In the genomic region with DNA sequence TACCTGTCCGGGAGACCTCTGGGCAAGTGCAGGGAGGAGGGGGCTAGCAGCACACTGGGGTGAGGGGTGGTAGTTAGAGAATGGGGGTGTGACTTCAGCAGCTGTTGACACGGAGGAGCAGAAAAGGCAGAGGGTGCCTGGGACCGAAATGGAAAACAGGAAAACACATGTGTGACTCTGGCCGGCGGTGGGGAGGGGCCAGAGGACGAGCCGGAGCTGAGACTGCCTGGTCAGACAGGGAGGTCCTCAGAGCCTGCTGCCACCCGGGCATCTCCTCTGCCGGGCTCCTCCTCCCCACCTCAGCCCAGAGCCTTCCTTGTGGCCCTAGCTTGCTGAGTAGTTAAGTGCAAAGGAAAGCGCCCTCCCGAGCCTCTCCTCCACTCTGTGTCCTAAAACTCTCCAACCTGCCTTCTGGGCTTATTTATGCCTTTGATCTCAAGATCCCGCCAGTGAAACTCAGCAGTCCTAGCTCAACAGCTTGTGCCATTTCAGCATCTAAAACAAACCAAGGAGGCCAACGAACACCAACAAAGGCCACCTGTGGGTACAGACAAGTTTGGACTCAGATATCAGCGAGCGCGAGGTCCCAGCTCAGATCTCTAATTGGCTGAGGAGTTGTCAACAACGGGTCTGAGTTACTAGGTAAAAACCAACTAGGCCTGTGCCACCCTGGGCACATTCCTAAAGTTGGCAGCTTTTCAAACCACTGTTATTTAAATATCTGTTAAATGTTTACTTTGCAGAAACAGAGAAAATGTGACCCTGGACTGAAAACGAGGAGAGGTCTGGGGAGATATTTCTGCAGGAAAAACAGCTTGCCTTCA, we compare ENCODE assay signal across 8 mouse cellular contexts. TPM values are rescaled to one million over a fixed set of nuclear protein-coding genes. Genes with fewer than 3 reads are reported as not detected.
DNase-seq lines count a peak whose midpoint lies in the region; ATAC-seq and TF ChIP-seq lines count a peak whose summit lies in the region.

No protein-coding gene starts in this region.

- 24% methylated on average over 18 of the region's 18 CpGs for WGBS in spleen, adult 2 months
- WGBS in forebrain, embryonic 14.5 days: 11% methylated on average over 18 of the region's 18 CpGs
- 8% methylated on average over 18 of the region's 18 CpGs for WGBS in lung, embryonic 15.5 days
- 8% methylated on average over 16 of the region's 18 CpGs for WGBS in stomach, postnatal 0 days

- no peak for TF ChIP-seq POLR2A in spleen, adult 2 months (IDR thresholded peaks at IDR 0.05; ENCODE audit: low read depth, low read length)

- TF ChIP-seq CTCF in spleen, adult 2 months (IDR thresholded peaks at IDR 0.05; ENCODE audit: extremely low read depth, insufficient read depth, insufficient read length, insufficient replicate concordance): no peak
- no peak for TF ChIP-seq CTCF in stomach, postnatal 0 days (IDR thresholded peaks at IDR 0.05; ENCODE audit: low read depth)

- peak overlapping the region; percentile 10 for H3K4me3 ChIP-seq in spleen, adult 2 months (ENCODE audit: extremely low read depth, insufficient read depth, insufficient read length)
- H3K4me3 ChIP-seq in forebrain, embryonic 14.5 days (ENCODE audit: low read depth, low read length): no peak overlapping the region
- H3K4me3 ChIP-seq in lung, embryonic 15.5 days: peak overlapping the region; percentile 25
- peak overlapping the region; percentile 17 for H3K4me3 ChIP-seq in stomach, postnatal 0 days (ENCODE audit: low read depth, low read length)

- ATAC-seq in forebrain, embryonic 14.5 days: peak; percentile 32; the same call in 1 of the 2 replicates
- peak; percentile 50 for ATAC-seq in lung, embryonic 15.5 days (ENCODE audit: borderline replicate concordance, extremely low read depth, low FRiP score, low TSS enrichment)
- no peak for ATAC-seq in stomach, postnatal 0 days (ENCODE audit: low FRiP score, low TSS enrichment)

- H3K9me3 ChIP-seq in forebrain, embryonic 14.5 days (replicated peaks; ENCODE audit: control insufficient read depth, low read length): no peaks in the 10 kb centered on the region
- no peaks in the 10 kb centered on the region for H3K9me3 ChIP-seq in lung, embryonic 15.5 days
- H3K9me3 ChIP-seq in stomach, postnatal 0 days (ENCODE audit: control insufficient read depth, low read length): no peaks in the 10 kb centered on the region

- peaks cover 10% of the 10 kb centered on the region; the same call in 1 of the 2 replicates for H3K4me1 ChIP-seq in spleen, adult 2 months (ENCODE audit: control insufficient read depth, insufficient read depth, insufficient read length)
- no peaks in the 10 kb centered on the region; the same call in 1 of the 2 replicates for H3K4me1 ChIP-seq in forebrain, embryonic 14.5 days (ENCODE audit: control insufficient read depth, insufficient read depth, low read length)
- peaks cover 60% of the 10 kb centered on the region for H3K4me1 ChIP-seq in lung, embryonic 15.5 days
- H3K4me1 ChIP-seq in stomach, postnatal 0 days (replicated peaks; ENCODE audit: control insufficient read depth, insufficient read depth): peaks cover 11% of the 10 kb centered on the region

- TF ChIP-seq EP300 in stomach, postnatal 0 days (optimal IDR thresholded peaks at IDR 0.05): no peak

- H3K4me2 ChIP-seq in forebrain, embryonic 14.5 days (ENCODE audit: low read length): no peak overlapping the region
- H3K4me2 ChIP-seq in lung, embryonic 15.5 days: peak overlapping the region; percentile 56
- H3K4me2 ChIP-seq in stomach, postnatal 0 days (replicated peaks; ENCODE audit: low read depth): peak overlapping the region; percentile 52

- DNase-seq in spleen, adult 2 months (ENCODE audit: low read depth in 1 of 2, low spot score in 2 of 2): no peak
- DNase-seq in spleen, postnatal 14 days (ENCODE audit: low spot score in 2 of 2): no peak
- DNase-seq in forebrain, embryonic 14.5 days (ENCODE audit: low spot score): no peak
- peak; percentile 69 to 78 for DNase-seq in kidney, adult 8-10 months
- DNase-seq in stomach, postnatal 0 days (ENCODE audit: low spot score): peak; percentile 46
- DNase-seq in layer of hippocampus, adult 11-12 months (ENCODE audit: low spot score): no peak
- DNase-seq in embryo, embryonic 9.5 days (ENCODE audit: extremely low spot score): no peak

- no peaks in the 10 kb centered on the region for H3K36me3 ChIP-seq in spleen, adult 2 months (ENCODE audit: control insufficient read depth, insufficient read depth, low read length)
- H3K36me3 ChIP-seq in forebrain, embryonic 14.5 days (ENCODE audit: control insufficient read depth, insufficient read depth, low read length): no peaks in the 10 kb centered on the region
- H3K36me3 ChIP-seq in lung, embryonic 15.5 days: no peaks in the 10 kb centered on the region
- H3K36me3 ChIP-seq in stomach, postnatal 0 days (ENCODE audit: control insufficient read depth, insufficient read depth, low read length): no peaks in the 10 kb centered on the region

- H3K27ac ChIP-seq in spleen, adult 2 months (ENCODE audit: insufficient read depth, low read length): 0 out of 2 replicates have a peak overlapping the region, but pooled peaks have one; percentile 2
- no peak overlapping the region for H3K27ac ChIP-seq in forebrain, embryonic 14.5 days (ENCODE audit: low read depth, low read length)
- H3K27ac ChIP-seq in lung, embryonic 15.5 days: peak overlapping the region; percentile 95
- peak overlapping the region; percentile 82 for H3K27ac ChIP-seq in stomach, postnatal 0 days (replicated peaks)

- H3K9ac ChIP-seq in forebrain, embryonic 14.5 days (ENCODE audit: low read length): no peak overlapping the region
- peak overlapping the region; percentile 34 for H3K9ac ChIP-seq in lung, embryonic 15.5 days
- peak overlapping the region; percentile 50 for H3K9ac ChIP-seq in stomach, postnatal 0 days (ENCODE audit: low read length)

- H3K27me3 ChIP-seq in spleen, adult 2 months (ENCODE audit: control insufficient read depth, insufficient read depth, low read length): no peaks in the 10 kb centered on the region
- peaks cover 8% of the 10 kb centered on the region; the same call in 1 of the 2 replicates for H3K27me3 ChIP-seq in forebrain, embryonic 14.5 days (replicated peaks; ENCODE audit: control insufficient read depth, insufficient read depth, low read length)
- no peaks in the 10 kb centered on the region for H3K27me3 ChIP-seq in lung, embryonic 15.5 days
- no peaks in the 10 kb centered on the region for H3K27me3 ChIP-seq in stomach, postnatal 0 days (ENCODE audit: control insufficient read depth, insufficient read depth, low read length)

RNA-seq across cellular contexts. Expression of a gene that starts 3.5 kb away (rescaled TPM):
- 24.6 and 31.2 TPM in 2 replicates for polyA plus RNA-seq in spleen, adult 2 months (2012; rRNA removed)
- 4.3 and 5.1 TPM in 2 replicates for polyA plus RNA-seq in forebrain, embryonic 14.5 days (2014; fragmentation: Nextera tagmentation; extraction: Ambion mirVana)
- polyA plus RNA-seq in lung, embryonic 15.5 days (2015; fragmentation: Nextera tagmentation; extraction: Ambion mirVana): 10.7 and 11.9 TPM in 2 replicates
- polyA plus RNA-seq in stomach, postnatal 0 days (2015; fragmentation: Nextera tagmentation; extraction: Ambion mirVana): 9.3 and 9.5 TPM in 2 replicates

RNA-seq across cellular contexts. Expression of a gene that starts 12.6 kb away (rescaled TPM):
- 221 and 393 TPM in 2 replicates for polyA plus RNA-seq in spleen, adult 2 months (2012; rRNA removed)
- 274 and 289 TPM in 2 replicates for polyA plus RNA-seq in forebrain, embryonic 14.5 days (2014; fragmentation: Nextera tagmentation; extraction: Ambion mirVana)
- polyA plus RNA-seq in lung, embryonic 15.5 days (2015; fragmentation: Nextera tagmentation; extraction: Ambion mirVana): 268 and 271 TPM in 2 replicates
- polyA plus RNA-seq in stomach, postnatal 0 days (2015; fragmentation: Nextera tagmentation; extraction: Ambion mirVana): 312 and 339 TPM in 2 replicates

RNA-seq across cellular contexts. Expression of a gene that starts 17.3 kb away (rescaled TPM):
- 42.0 and 63.2 TPM in 2 replicates for polyA plus RNA-seq in spleen, adult 2 months (2012; rRNA removed)
- polyA plus RNA-seq in forebrain, embryonic 14.5 days (2014; fragmentation: Nextera tagmentation; extraction: Ambion mirVana): 48.2 and 51.5 TPM in 2 replicates
- 180 and 182 TPM in 2 replicates for polyA plus RNA-seq in lung, embryonic 15.5 days (2015; fragmentation: Nextera tagmentation; extraction: Ambion mirVana)
- polyA plus RNA-seq in stomach, postnatal 0 days (2015; fragmentation: Nextera tagmentation; extraction: Ambion mirVana): 63.9 and 70.4 TPM in 2 replicates

RNA-seq across cellular contexts. Expression of a gene that starts 49.8 kb away (rescaled TPM):
- polyA plus RNA-seq in spleen, adult 2 months (2012; rRNA removed): 154 and 206 TPM in 2 replicates
- 19.2 and 21.0 TPM in 2 replicates for polyA plus RNA-seq in forebrain, embryonic 14.5 days (2014; fragmentation: Nextera tagmentation; extraction: Ambion mirVana)
- 51.5 and 57.5 TPM in 2 replicates for polyA plus RNA-seq in lung, embryonic 15.5 days (2015; fragmentation: Nextera tagmentation; extraction: Ambion mirVana)
- polyA plus RNA-seq in stomach, postnatal 0 days (2015; fragmentation: Nextera tagmentation; extraction: Ambion mirVana): 59.3 and 70.0 TPM in 2 replicates

RNA-seq across cellular contexts. Expression of a gene that starts 53.5 kb away (rescaled TPM):
- polyA plus RNA-seq in spleen, adult 2 months (2012; rRNA removed): 92.7 and 117 TPM in 2 replicates
- polyA plus RNA-seq in forebrain, embryonic 14.5 days (2014; fragmentation: Nextera tagmentation; extraction: Ambion mirVana): 47.8 and 59.0 TPM in 2 replicates
- polyA plus RNA-seq in lung, embryonic 15.5 days (2015; fragmentation: Nextera tagmentation; extraction: Ambion mirVana): 38.3 and 41.6 TPM in 2 replicates
- polyA plus RNA-seq in stomach, postnatal 0 days (2015; fragmentation: Nextera tagmentation; extraction: Ambion mirVana): 30.5 and 31.7 TPM in 2 replicates

Comparison
In these comparisons a context has a peak if more than half of its experiments do, and no peak if none do; other contexts are left out.
1. DNase-seq: peak in kidney, adult 8-10 months (2 of 2) and stomach, postnatal 0 days (single experiment); none in spleen, adult 2 months (0 of 2), spleen, postnatal 14 days (0 of 2), forebrain, embryonic 14.5 days (single experiment), layer of hippocampus, adult 11-12 months (single experiment) and embryo, embryonic 9.5 days (single experiment).